Mouse (Mus musculus) embryonic facial prominence, embryonic 11.5 days (tissue): Measurements from ENCODE around the gene Lats1. TPM values are rescaled to one million over a fixed set of nuclear protein-coding genes. Genes with fewer than 3 reads are reported as not detected.

Source experiments
- ATAC-seq: fragments of 200-750 bp; cut with Nextera tagmentation; replicated peaks from 2 replicates; pipeline ENCODE4 v1.8.0; 2017; ENCODE audit warnings: low read depth; ENCODE audit not compliant: insufficient number of reproducible peaks, low FRiP score, low TSS enrichment
- DNase-seq: peaks from one replicate; pipeline ENCODE4 v3.0.0-alpha.2; 2015; ENCODE audit warnings: low spot score
- H3K27ac ChIP-seq: fragments of 300-500 bp; sonication (generic); replicated peaks from 2 replicates; pipeline ENCODE4 v1.5.1; 2014; ENCODE audit warnings: mild to moderate bottlenecking, low read depth, low read length, control low read depth
- H3K27me3 ChIP-seq: fragments of 300-500 bp; sonication (generic); 2 replicates; pipeline ENCODE4 v1.6.1; 2014; ENCODE audit warnings: mild to moderate bottlenecking, low read length, moderate library complexity, mixed read lengths; ENCODE audit not compliant: control insufficient read depth, insufficient read depth
- H3K36me3 ChIP-seq: fragments of 300-500 bp; sonication (generic); replicated peaks from 2 replicates; pipeline ENCODE4 v1.6.1; 2014; ENCODE audit warnings: low read depth, mild to moderate bottlenecking, low read length, moderate library complexity, mixed read lengths; ENCODE audit not compliant: control insufficient read depth, insufficient read depth
- H3K4me1 ChIP-seq: fragments of 300-500 bp; sonication (generic); 2 replicates; pipeline ENCODE4 v1.6.1; 2014; ENCODE audit warnings: low read length, mixed read lengths; ENCODE audit not compliant: control insufficient read depth, insufficient read depth
- H3K4me2 ChIP-seq: fragments of 300-500 bp; sonication (generic); 2 replicates; pipeline ENCODE4 v1.6.1; 2014; ENCODE audit warnings: low read depth, mild to moderate bottlenecking, control low read depth, low read length, moderate library complexity
- H3K4me3 ChIP-seq: fragments of 300-500 bp; sonication (generic); 2 replicates; pipeline ENCODE4 v1.5.1; 2014; ENCODE audit warnings: low read depth, low read length, control low read depth
- H3K9ac ChIP-seq: fragments of 300-500 bp; sonication (generic); replicated peaks from 2 replicates; pipeline ENCODE4 v1.6.1; 2014; ENCODE audit warnings: mild to moderate bottlenecking, control low read depth, low read length
- H3K9me3 ChIP-seq: fragments of 300-500 bp; sonication (generic); replicated peaks from 2 replicates; pipeline ENCODE4 v1.6.1; 2016; ENCODE audit warnings: mild to moderate bottlenecking, low read length, inconsistent platforms, mixed read lengths; ENCODE audit not compliant: control insufficient read depth
- WGBS: fragments of 180-500 bp; shearing (Covaris S2); extraction: QIAGEN DNeasy Blood & Tissue Kit; methylation state at CpG from one replicate; pipeline ENCODE4 v1.1.7; 2014; 5-methylcytosine and 5-hydroxymethylcytosine counted together
- polyA plus RNA-seq: library from polyadenylated mRNA; unstranded; fragments of >200 nt; fragmentation: Nextera tagmentation; extraction: Ambion mirVana; gene quantifications from 2 replicates; pipeline ENCODE4 v1.2.1, GENCODE M21; 2014

The Lats1 gene
- 9.6 and 11.4 TPM in 2 replicates for polyA plus RNA-seq

GRCm38 (mm10) chr10:7680731-7681301 is at the start of gene Lats1, which contains the start of gene Pcmt1:
TSS of gene Lats1 (plus strand) at chr10:7681214.
TSS of gene Pcmt1 (minus strand) at chr10:7681136.
- Histone ChIP-seq H3K27ac (peak within 1 kb of the TSS; percentile 97), H3K4me1 (peaks cover 2% of the 10 kb centered on the region; the same call in 1 of the 2 replicates), H3K4me3 (peak within 1 kb of the TSS; percentile 90), H3K9me3 (no peaks in the 10 kb centered on the region), H3K36me3 (peaks cover 6% of the 10 kb centered on the region), H3K27me3 (no peaks in the 10 kb centered on the region), H3K9ac (peak within 1 kb of the TSS; percentile 99), H3K4me2 (peak within 1 kb of the TSS; percentile 81)
- peak; percentile 87 for DNase-seq
- ATAC-seq: peak; percentile 87
- under 1% methylated on average over 57 of the region's 65 CpGs for WGBS

- Histone ChIP-seq H3K27ac (no peak overlapping the region), H3K9ac (no peak overlapping the region), H3K4me2 (no peak overlapping the region), H3K36me3 (peaks cover 7% of the 10 kb centered on the region), H3K27me3 (no peaks in the 10 kb centered on the region), H3K4me3 (no peak overlapping the region), H3K4me1 (no peaks in the 10 kb centered on the region), H3K9me3 (no peaks in the 10 kb centered on the region)
- WGBS: 97% methylated on average over 12 of the region's 12 CpGs
- ATAC-seq (no peak), DNase-seq (no peak)
Observed at GRCm38 (mm10) chr10:7640366-7640765, 40.6 kb upstream of the Lats1 start.

DNA sequence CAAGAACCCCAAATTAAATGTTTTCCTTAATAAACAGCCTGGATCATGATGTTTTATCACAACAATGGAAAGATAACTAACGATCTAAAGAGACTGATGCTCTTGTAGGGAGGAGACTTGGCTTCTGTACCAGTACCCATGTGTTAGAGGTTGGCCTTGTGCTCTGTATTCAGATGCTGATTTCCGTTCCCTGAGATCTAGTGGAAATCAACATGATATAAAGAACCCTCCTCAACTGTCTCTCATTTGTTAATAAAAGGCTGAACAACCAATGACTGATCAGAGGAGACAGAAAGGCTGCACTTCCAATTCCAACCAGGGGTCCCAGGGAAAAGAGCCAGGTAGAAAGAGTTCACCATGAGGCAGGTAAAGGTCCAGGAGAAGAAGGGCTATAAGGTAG is 35.1 kb upstream of the Lats1 start:
- Histone ChIP-seq H3K27ac (no peak overlapping the region), H3K9ac (no peak overlapping the region), H3K4me3 (no peak overlapping the region), H3K27me3 (no peaks in the 10 kb centered on the region), H3K36me3 (peaks cover 4% of the 10 kb centered on the region; the same call in 1 of the 2 replicates), H3K4me1 (no peaks in the 10 kb centered on the region), H3K4me2 (no peak overlapping the region), H3K9me3 (no peaks in the 10 kb centered on the region)
- DNase-seq (no peak), ATAC-seq (no peak)
- WGBS: 87% methylated on average over 2 of the region's 2 CpGs

GRCm38 (mm10) chr10:7649059-7649458 is 32.0 kb upstream of the Lats1 start:
- H3K27ac ChIP-seq: no peak overlapping the region
- WGBS: 90% methylated on average over 4 of the region's 4 CpGs
- no peak overlapping the region for H3K9ac ChIP-seq
- ATAC-seq: no peak
- H3K4me3 ChIP-seq: no peak overlapping the region
- no peak for DNase-seq
- no peak overlapping the region for H3K4me2 ChIP-seq
- H3K27me3 ChIP-seq: no peaks in the 10 kb centered on the region
- no peaks in the 10 kb centered on the region for H3K9me3 ChIP-seq
- H3K4me1 ChIP-seq: no peaks in the 10 kb centered on the region
- peaks cover 4% of the 10 kb centered on the region; the same call in 1 of the 2 replicates for H3K36me3 ChIP-seq

DNA sequence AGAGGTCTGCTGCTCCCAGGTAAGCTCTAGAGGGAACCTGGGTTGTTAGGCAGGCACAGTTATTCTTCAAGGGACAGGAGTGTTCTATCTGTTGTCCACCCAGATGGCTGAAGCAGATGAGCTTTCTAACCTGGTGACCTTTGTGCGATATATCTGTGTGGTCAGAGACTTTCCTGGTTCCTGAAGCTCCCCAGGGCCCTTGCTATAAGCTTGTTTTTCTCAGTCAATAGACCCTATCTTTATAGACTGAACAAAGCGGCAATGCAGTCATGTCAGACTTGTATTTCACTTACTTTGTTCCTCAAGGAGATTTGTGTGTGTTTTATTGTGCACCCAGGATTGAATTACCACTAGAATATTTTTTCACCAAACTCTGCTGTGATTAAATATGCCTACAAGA is 30.0 kb upstream of the Lats1 start:
- no peaks in the 10 kb centered on the region for H3K9me3 ChIP-seq
- 83% methylated on average over 2 of the region's 2 CpGs for WGBS
- H3K4me2 ChIP-seq: no peak overlapping the region
- H3K9ac ChIP-seq: no peak overlapping the region
- H3K27me3 ChIP-seq: no peaks in the 10 kb centered on the region
- peaks cover 4% of the 10 kb centered on the region; the same call in 1 of the 2 replicates for H3K36me3 ChIP-seq
- H3K4me3 ChIP-seq: no peak overlapping the region
- DNase-seq: no peak
- no peak overlapping the region for H3K27ac ChIP-seq
- ATAC-seq: no peak
- no peaks in the 10 kb centered on the region for H3K4me1 ChIP-seq

GRCm38 (mm10) chr10:7662471-7663141 is 18.4 kb upstream of the Lats1 start:
- Histone ChIP-seq H3K4me3 (peak overlapping the region; percentile 82), H3K36me3 (no peaks in the 10 kb centered on the region), H3K9me3 (no peaks in the 10 kb centered on the region), H3K9ac (peak overlapping the region; percentile 89), H3K27ac (peak overlapping the region; percentile 63), H3K27me3 (no peaks in the 10 kb centered on the region), H3K4me2 (peak overlapping the region; percentile 80), H3K4me1 (no peaks in the 10 kb centered on the region)
- WGBS: 1% methylated on average over 36 of the region's 44 CpGs
- DNase-seq (peak; percentile 66), ATAC-seq (peak; percentile 76; the same call in 1 of the 2 replicates)

- ATAC-seq (peak; percentile 91), DNase-seq (peak; percentile 92)
- WGBS: under 1% methylated on average over 64 of the region's 64 CpGs
- Histone ChIP-seq H3K4me3 (peak overlapping the region; percentile 82), H3K4me2 (peak overlapping the region; percentile 80), H3K4me1 (no peaks in the 10 kb centered on the region), H3K27me3 (no peaks in the 10 kb centered on the region), H3K36me3 (no peaks in the 10 kb centered on the region), H3K27ac (peak overlapping the region; percentile 63), H3K9me3 (no peaks in the 10 kb centered on the region), H3K9ac (peak overlapping the region; percentile 89)
Observed at GRCm38 (mm10) chr10:7663159-7664026, 17.6 kb upstream of the Lats1 start.
